Mouse (Mus musculus): Measurements from ENCODE around the gene Ret.
A peak's percentile ranks its signal among the peaks of the same experiment; 100 is the strongest.

The Ret gene

GRCm38 (mm10) chr6:118126577-118126976 lies 70.9 kb downstream of the Ret start:
- Histone ChIP-seq H3K27me3 (ENCODE audit: insufficient read depth, low read length) (no peaks in the 10 kb centered on the region), H3K4me1 (replicated peaks; ENCODE audit: low read depth, low read length) (no peaks in the 10 kb centered on the region), H3K4me3 (replicated peaks; ENCODE audit: low read length) (no peak overlapping the region), H3K36me3 (ENCODE audit: insufficient read depth, low read length) (0 out of 2 replicates have a peak, but pooled peaks cover 10% of the 10 kb centered on the region), H3K9me3 (ENCODE audit: low read length) (no peaks in the 10 kb centered on the region)
- TF ChIP-seq CTCF (conservative IDR thresholded peaks at IDR 0.05; ENCODE audit: low read length) (no peak), POU5F1 (IDR thresholded peaks at IDR 0.05; ENCODE audit: borderline replicate concordance, low read length) (no peak), NANOG (IDR thresholded peaks at IDR 0.05; ENCODE audit: borderline replicate concordance, low read length) (no peak)

- TF ChIP-seq POU5F1 (IDR thresholded peaks at IDR 0.05; ENCODE audit: borderline replicate concordance, low read length) (no peak), CTCF (conservative IDR thresholded peaks at IDR 0.05; ENCODE audit: low read length) (no peak), NANOG (IDR thresholded peaks at IDR 0.05; ENCODE audit: borderline replicate concordance, low read length) (no peak)
- H3K27me3 ChIP-seq (ENCODE audit: insufficient read depth, low read length): no peaks in the 10 kb centered on the region
- H3K9me3 ChIP-seq (ENCODE audit: low read length): no peaks in the 10 kb centered on the region
- no peak overlapping the region for H3K4me3 ChIP-seq (replicated peaks; ENCODE audit: low read length)
- H3K4me1 ChIP-seq (replicated peaks; ENCODE audit: low read depth, low read length): peaks cover 4% of the 10 kb centered on the region
- 0 out of 2 replicates have a peak, but pooled peaks cover 10% of the 10 kb centered on the region for H3K36me3 ChIP-seq (ENCODE audit: insufficient read depth, low read length)
Observed at GRCm38 (mm10) chr6:118122767-118123166, 74.8 kb downstream of the Ret start.

GRCm38 (mm10) chr6:118111810-118112209 lies 85.7 kb downstream of the Ret start:
- Histone ChIP-seq H3K4me1 (replicated peaks; ENCODE audit: low read depth, low read length) (no peaks in the 10 kb centered on the region), H3K4me3 (replicated peaks; ENCODE audit: low read length) (no peak overlapping the region), H3K9me3 (ENCODE audit: low read length) (no peaks in the 10 kb centered on the region), H3K36me3 (ENCODE audit: insufficient read depth, low read length) (0 out of 2 replicates have a peak, but pooled peaks cover 5% of the 10 kb centered on the region), H3K27me3 (ENCODE audit: insufficient read depth, low read length) (no peaks in the 10 kb centered on the region)
- TF ChIP-seq POU5F1 (IDR thresholded peaks at IDR 0.05; ENCODE audit: borderline replicate concordance, low read length) (no peak), CTCF (conservative IDR thresholded peaks at IDR 0.05; ENCODE audit: low read length) (peak; percentile 20; the same call in 1 of the 2 replicates)

Data from E14TG2a.4 (cell line).